Mouse (Mus musculus) forelimb bud, embryonic 11.5 days (tissue): Measurements from ENCODE around the gene Chmp2a.
"Not testable (repeated sequence)": the region's sequence is repeated elsewhere in the genome, so short reads cannot be mapped to it uniquely, and the experiment has no call there.

Experiments
- DNase-seq: peaks from one replicate; pipeline ENCODE4 v3.0.0-alpha.2; 2012; ENCODE audit warnings: low read depth, low spot score

Chmp2a gene

DNA sequence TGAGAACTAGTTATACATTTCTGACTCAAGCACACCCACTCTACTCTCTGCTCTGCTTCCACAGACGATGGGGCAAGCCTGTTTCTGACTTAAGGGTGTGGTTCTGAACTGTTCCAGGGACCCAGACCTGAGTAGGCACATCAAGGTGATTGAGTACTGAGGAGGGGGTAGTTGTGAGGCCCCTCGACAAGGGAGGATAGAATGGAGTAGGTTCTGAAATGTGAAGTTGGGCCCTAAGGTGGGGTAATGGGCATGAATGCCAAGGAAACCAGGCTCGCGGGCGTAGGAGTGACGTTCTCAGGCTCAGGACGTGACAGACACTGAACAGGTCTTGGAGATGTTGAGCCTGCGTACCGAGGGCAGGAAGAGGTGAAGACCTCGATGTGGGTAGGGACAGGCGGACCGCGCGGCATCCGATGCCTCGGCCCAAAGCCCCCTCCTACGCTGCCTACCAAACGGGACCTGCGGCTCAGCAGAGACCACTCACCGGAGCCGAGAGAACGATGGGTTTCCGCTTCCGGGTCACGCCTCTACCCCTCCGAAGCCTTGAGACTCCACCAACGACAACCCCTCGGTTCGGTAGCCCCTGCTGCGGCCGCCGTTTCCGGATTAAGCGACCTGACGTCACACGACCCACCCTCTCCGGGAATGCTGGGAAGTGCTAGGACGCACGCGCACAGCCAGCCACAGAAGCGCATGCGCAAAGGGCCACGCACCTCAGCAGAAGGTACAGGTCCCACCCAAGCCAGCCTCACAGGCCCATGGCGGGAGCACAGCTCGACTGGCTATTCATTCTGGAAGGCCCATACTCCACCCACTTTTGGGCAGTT lies at the start of gene Chmp2a:
Gene Chmp2a, minus strand, starts transcription at position 660 of the 830 bp plus-strand sequence.
- peak; percentile 99 for DNase-seq

GRCm38 (mm10) chr7:13072293-13072692 lies 37.7 kb upstream of the Chmp2a start:
- no peak for DNase-seq

DNA sequence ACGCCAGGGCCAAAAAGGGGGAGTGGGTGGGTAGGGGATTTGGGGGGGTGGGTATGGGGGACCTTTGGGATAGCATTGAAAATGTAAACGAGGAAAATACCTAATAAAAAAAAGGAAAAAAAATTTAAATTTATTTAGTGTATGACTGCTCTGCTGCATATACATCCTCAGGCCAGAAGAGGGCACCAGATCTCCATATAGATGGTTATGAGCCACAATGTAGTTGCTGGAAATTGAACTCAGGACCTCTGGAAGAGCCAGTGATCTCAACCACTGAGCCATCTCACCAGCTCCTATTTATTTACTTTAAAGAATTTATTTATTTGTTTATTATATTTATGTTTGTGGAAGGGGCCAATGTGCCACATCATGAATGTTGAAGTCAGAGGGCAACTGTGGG lies 28.8 kb upstream of the Chmp2a start:
- not testable (repeated sequence) for DNase-seq

DNA sequence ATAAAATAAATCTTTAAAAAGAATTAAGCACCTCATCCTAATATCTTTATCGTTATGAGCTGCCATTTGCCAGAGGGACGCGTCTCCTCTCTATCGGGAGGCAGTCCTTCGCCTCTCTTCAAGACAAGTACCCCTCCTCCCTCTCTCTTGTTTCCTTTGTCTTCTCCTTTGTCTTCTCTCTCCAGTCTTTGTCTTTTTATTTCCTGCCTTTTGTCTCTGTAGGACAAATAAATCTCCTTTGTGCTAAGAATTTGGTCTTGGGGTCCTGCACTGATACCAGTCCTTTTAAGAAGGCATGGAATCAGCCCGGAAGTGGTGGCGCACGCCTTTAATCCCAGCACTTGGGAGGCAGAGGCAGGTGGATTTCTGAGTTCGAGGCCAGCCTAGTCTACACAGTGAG lies 24.9 kb upstream of the Chmp2a start:
- no peak for DNase-seq

- no peak for DNase-seq
Measured at GRCm38 (mm10) chr7:13056913-13057700, 22.5 kb upstream of the Chmp2a start.

DNA sequence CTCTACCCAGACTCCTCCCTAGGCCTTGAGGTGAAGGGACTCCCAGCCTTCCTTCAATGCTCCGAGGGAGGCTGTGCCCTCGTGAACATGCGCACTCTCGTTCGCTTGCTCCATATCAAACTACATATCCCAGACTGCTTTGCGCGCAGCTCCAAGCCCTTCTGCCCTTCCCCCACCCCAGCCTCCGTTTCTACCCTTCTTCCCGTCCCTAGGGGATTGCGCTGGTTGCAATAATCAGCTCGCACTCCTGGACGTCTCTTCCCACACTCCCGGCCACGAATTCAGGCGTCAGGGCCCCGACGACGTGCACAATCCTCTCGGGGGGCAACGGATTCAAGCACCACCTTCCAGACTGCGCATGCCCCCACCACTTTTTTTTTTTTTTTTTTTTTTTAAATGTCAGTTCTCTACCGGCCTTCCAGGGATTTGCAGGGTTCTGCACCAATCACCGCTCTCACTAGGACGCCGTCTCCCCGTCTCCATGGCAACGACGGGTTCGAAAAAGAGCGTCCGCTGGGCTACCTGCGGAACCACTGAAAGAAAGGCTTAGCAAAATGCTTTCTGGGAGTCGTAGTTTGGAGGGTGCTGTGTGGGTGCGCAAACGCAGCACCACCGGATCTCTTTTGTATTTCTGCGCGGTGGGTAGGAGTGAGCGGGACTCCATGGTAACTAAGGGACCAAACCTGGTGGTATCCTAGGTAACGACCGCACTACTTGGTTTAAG lies 19.8 kb upstream of the Chmp2a start, which contains the start of gene Mzf1:
Gene Mzf1, minus strand, starts transcription at position 478 of the 724 bp plus-strand sequence.
- DNase-seq: peak; percentile 98

DNA sequence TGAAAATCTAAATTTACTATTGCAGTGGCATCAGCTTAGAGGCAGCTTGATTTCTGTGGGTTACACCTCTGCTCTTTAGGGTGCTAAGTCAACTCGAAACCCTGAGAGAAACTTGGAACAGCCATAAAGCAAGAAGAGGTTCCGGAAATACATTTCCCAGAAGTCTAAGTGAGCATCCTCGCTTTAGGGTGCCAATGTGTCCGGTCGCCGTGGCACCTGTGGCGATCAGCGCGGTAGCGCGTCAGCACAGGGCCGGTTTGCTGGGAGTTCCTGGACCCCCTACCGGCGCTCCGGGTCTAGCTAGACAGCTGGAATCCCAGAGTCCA lies 19.3 kb upstream of the Chmp2a start:
- DNase-seq: no peak

GRCm38 (mm10) chr7:13053501-13053900 lies 18.9 kb upstream of the Chmp2a start:
- no peak for DNase-seq

GRCm38 (mm10) chr7:13053001-13053400 lies 18.4 kb upstream of the Chmp2a start:
- no peak for DNase-seq

DNA sequence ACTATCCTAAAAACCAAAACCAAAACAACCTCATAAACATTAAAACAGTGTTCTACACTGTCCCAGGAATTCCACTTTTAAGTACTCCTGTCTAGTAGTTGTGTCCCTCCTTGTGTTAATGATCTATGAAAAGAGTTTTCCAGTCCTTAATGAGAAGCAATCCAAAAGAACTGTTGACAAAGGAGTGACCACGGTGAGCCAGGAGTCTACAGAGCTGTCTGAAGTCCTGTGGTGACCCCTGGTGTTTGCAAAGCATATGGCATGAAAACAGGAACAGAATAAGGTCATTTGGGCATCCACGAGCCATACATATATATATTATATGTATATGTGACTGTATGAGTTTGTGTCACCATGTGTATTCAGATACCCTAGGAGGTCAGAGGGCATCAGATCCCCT lies 11.5 kb upstream of the Chmp2a start:
- peak; percentile 78 for DNase-seq

DNA sequence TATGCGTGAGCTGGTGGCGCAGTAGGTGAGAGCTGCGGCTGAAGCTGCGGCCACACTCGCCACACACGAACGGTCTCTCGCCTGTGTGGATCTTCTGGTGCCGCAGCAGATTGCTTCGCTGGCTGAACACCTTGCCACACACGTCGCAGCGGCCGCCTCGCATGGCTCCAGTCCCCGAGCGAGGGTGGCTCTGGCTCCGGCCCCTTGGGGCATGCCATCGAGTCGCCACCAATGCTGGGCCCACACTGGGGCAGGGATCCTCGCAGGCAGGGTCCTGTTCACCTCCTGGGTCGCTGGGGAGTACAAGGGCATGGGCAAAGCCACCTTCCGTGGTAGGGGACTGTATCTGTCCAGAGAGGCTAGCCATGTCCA lies 9.6 kb upstream of the Chmp2a start:
- no peak for DNase-seq

- DNase-seq: no peak
Measured at GRCm38 (mm10) chr7:13043445-13044253, 9.0 kb upstream of the Chmp2a start.

DNA sequence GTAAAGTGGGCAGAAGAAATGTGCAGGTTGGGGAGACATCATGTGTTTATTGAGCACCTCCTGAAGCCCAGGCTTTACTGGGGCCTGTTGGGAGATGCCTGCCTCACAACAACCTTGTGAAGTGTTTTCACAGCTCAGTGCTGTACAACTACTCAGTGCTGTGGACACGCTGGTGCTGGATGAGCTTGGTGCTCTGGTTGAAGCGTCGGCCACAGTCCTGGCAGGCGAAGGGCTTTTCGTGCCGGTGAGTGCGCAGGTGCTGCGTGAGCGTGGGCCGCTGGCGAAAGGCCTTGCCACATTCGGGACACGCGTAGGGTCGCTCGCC lies 8.5 kb upstream of the Chmp2a start:
- no peak for DNase-seq

GRCm38 (mm10) chr7:13042511-13042910 lies 7.9 kb upstream of the Chmp2a start:
- no peak for DNase-seq

DNA sequence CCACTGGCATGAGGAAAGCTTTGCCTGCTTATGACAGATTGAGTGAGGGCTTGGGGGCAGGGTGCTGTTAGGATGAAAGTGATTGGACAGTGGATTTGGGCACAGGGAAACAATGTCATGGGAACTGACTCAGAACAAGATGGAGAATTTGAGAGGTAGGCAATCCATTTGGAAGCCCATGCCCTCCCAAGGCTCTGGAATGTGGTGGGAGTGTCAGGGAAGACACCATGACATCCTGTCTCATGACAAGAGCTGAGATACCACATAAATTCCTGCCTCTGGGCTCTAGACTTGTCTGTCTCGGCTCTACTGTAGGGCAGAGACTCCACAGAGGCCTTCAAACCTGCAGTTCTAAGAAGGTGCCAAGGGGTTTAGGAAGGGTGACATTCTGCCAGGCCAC lies 6.6 kb upstream of the Chmp2a start:
- no peak for DNase-seq

DNA sequence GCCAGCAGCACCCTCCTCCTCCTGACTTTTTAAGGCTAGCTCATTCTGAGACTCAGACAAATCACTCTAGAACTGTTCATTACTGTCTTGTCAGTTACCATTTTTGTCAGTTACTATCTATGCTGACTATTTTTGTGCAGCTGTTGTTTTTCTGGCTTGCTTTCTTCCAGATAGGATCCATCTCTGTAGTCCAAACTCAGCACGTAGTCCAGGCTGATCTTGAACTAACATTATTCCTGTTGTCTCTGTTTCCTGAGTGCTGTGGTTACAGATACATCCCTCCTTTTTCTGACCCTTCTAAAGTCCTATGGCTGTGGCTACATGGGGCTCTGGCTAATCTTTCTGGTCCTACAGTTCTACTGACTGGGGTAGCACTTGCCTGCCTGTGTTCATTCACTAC lies 4.6 kb upstream of the Chmp2a start:
- DNase-seq: no peak

DNA sequence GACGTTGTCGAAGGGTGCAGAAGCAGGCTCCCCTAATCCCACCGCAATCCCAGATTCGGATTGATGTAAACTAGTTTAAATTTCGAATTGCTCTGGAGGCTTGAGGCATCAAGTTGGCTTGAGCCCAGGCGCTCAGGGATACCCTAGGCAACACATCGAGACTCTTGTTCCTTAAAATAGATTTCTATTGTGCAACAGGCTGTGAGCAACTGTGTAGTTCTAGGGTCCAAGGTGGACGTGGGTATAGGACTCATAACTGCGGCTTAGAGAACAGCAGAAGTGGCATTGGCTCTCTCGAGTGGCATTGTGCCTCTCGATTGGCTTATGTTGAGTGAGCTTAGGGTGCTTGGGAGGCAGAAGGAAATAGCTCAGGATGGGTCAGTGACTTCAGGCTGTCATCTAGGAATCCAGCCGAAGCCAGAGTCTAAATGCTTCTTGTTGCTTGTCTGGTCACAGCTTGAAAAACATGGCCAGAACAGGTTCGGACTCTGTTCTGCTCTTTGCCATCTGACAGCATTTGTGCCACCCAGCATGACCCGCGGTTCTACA lies 4.1 kb upstream of the Chmp2a start:
- no peak for DNase-seq

DNA sequence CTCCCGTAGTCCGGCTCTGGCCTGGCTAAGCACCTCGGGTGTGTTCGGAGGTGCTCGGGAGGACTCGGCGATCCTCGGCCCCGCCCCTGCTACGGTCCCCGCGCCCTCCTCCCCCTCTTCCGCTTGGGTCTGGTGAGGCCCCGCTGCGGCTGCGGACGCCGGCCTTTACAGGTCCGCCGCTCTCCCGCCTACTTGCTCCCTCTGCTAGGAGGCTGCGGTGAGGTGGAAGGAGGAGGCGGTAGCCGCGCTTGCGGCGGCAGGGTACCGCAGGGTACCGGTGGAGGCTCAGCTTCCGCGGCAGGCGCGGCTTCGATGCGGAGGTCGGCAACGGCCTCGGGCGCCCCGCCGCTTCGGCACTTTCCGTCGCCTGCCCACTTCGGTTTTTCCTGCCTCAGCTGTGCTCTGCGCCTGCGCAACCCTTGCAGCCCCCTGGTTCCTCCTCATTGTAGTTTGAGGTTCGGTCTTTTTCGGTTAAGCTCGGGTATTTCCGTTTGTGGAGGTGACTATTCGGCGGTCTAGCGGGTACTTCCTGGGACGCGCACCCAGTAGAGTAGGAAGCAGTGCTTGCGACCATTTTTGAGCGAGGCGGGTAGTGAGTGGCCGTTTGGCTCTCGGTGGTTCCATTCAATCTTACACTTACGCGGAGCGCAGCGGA lies 3.4 kb upstream of the Chmp2a start, which contains the start of gene Ube2m:
Gene Ube2m, minus strand, starts transcription at position 375 of the 655 bp plus-strand sequence.
- DNase-seq: peak; percentile 99

- DNase-seq: no peak
Measured at GRCm38 (mm10) chr7:13037366-13037765, 2.8 kb upstream of the Chmp2a start.

DNA sequence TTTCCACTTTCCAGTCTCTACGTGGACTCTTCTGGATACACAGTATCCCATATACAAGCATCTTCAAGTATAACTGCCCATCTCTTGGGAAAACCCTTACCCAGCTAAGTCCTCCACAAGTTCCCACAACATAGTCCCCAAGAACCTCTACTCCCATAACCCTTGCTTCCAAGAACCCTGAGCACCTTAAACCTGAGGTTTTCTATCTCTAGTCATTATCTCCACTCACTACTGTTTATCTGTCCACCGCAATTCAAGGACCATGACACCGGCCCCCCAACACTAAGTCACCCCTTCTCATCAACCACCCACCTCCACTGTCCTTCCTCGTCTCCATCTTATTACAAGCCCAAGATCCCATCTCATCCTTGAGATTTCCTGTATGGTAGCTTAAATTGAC lies 2.2 kb upstream of the Chmp2a start:
- DNase-seq: no peak
